Mouse (Mus musculus): Measurements from ENCODE around the gene Pithd1. TPM values are rescaled to one million over a fixed set of nuclear protein-coding genes. Genes with fewer than 3 reads are reported as not detected.
A peak's percentile ranks its signal among the peaks of the same experiment; 100 is the strongest.

The Pithd1 gene
- total and polyA plus RNA-seq, 3 experiments, result 62.8 to 77.7 TPM; not detected in 1

- TF ChIP-seq RCOR1 (IDR thresholded peaks at IDR 0.05; ENCODE audit: low read depth, low read length), result no peak
- 0 out of 2 replicates have a peak, but pooled peaks have one; percentile 9 for TF ChIP-seq MAX (IDR thresholded peaks at IDR 0.05; ENCODE audit: low read length)
- Histone ChIP-seq H3K9ac (ENCODE audit: control insufficient read depth, low read depth, low read length, poor library complexity, severe bottlenecking) (peak overlapping the region; percentile 96), H3K9me3 (replicated peaks; ENCODE audit: insufficient read depth, low read length) (no peaks in the 10 kb centered on the region), H3K36me3 (ENCODE audit: control insufficient read depth in 1 of 2, insufficient read depth in 2 of 2, low read length in 2 of 2) (peaks cover 15 to 44% of the 10 kb centered on the region in 2 experiments), H3K27ac (ENCODE audit: control insufficient read depth, low read depth, low read length) (peak overlapping the region; percentile 60), H3K79me2 (ENCODE audit: control insufficient read depth, insufficient read depth, low read length, poor library complexity) (peaks cover 25% of the 10 kb centered on the region), H3K4me3 (ENCODE audit: control insufficient read depth in 1 of 2, insufficient read depth in 1 of 2, low read depth in 2 of 2, low read length in 2 of 2) (peak overlapping the region; percentile 67 to 78), H3K4me1 (ENCODE audit: control insufficient read depth in 1 of 2, insufficient read depth in 2 of 2, low read length in 2 of 2) (peaks cover 10 to 39% of the 10 kb centered on the region in 2 experiments), H3K27me3 (ENCODE audit: control insufficient read depth in 1 of 2, insufficient read depth in 2 of 2, low read length in 2 of 2) (no peaks in the 10 kb centered on the region)
- DNase-seq (ENCODE audit: low read depth, low spot score), result peak; percentile 56
Observed at GRCm38 (mm10) chr4:135986301-135986942, 642 bp downstream of the Pithd1 start.

GRCm38 (mm10) chr4:135985769-135986168, 1.3 kb downstream of the Pithd1 start:
- Histone ChIP-seq H3K27ac (ENCODE audit: control insufficient read depth, low read depth, low read length) (peak overlapping the region; percentile 60), H3K4me3 (ENCODE audit: control insufficient read depth in 1 of 2, insufficient read depth in 1 of 2, low read depth in 2 of 2, low read length in 2 of 2) (peak overlapping the region; percentile 67 to 78), H3K36me3 (ENCODE audit: control insufficient read depth in 1 of 2, insufficient read depth in 2 of 2, low read length in 2 of 2) (peaks cover 15 to 50% of the 10 kb centered on the region in 2 experiments), H3K27me3 (ENCODE audit: control insufficient read depth in 1 of 2, insufficient read depth in 2 of 2, low read length in 2 of 2) (no peaks in the 10 kb centered on the region), H3K9ac (ENCODE audit: control insufficient read depth, low read depth, low read length, poor library complexity, severe bottlenecking) (peak overlapping the region; percentile 96), H3K79me2 (ENCODE audit: control insufficient read depth, insufficient read depth, low read length, poor library complexity) (peaks cover 25% of the 10 kb centered on the region), H3K4me1 (ENCODE audit: control insufficient read depth in 1 of 2, insufficient read depth in 2 of 2, low read length in 2 of 2) (peaks cover 17 to 42% of the 10 kb centered on the region in 2 experiments), H3K9me3 (replicated peaks; ENCODE audit: insufficient read depth, low read length) (no peaks in the 10 kb centered on the region)
- TF ChIP-seq USF1 (IDR thresholded peaks at IDR 0.05; ENCODE audit: low read depth, low read length) (no peak), CHD1 (IDR thresholded peaks at IDR 0.05; ENCODE audit: low read depth, low read length) (no peak), MAFK (IDR thresholded peaks at IDR 0.05; ENCODE audit: borderline replicate concordance, low read depth, low read length) (no peak), ELF1 (IDR thresholded peaks at IDR 0.05; ENCODE audit: low read depth, low read length) (no peak), MXI1 (IDR thresholded peaks at IDR 0.05; ENCODE audit: low read depth, low read length) (no peak), RAD21 (IDR thresholded peaks at IDR 0.05; ENCODE audit: low read depth, low read length) (no peak), SIN3A (IDR thresholded peaks at IDR 0.05; ENCODE audit: low read length) (no peak), USF2 (IDR thresholded peaks at IDR 0.05; ENCODE audit: borderline replicate concordance in 1 of 2, insufficient read depth in 1 of 2, low read depth in 1 of 2, low read length in 2 of 2) (no peak)
- peak; percentile 34 for DNase-seq (ENCODE audit: low read depth, low spot score)

GRCm38 (mm10) chr4:135985193-135985592, 1.9 kb downstream of the Pithd1 start:
- peaks cover 15 to 52% of the 10 kb centered on the region in 2 experiments for H3K36me3 ChIP-seq (ENCODE audit: control insufficient read depth in 1 of 2, insufficient read depth in 2 of 2, low read length in 2 of 2)
- 0 out of 2 replicates have a peak overlapping the region, but pooled peaks have one; percentile 16 for H3K9ac ChIP-seq (ENCODE audit: control insufficient read depth, low read depth, low read length, poor library complexity, severe bottlenecking)
- H3K79me2 ChIP-seq (ENCODE audit: control insufficient read depth, insufficient read depth, low read length, poor library complexity), result peaks cover 25% of the 10 kb centered on the region
- H3K9me3 ChIP-seq (replicated peaks; ENCODE audit: insufficient read depth, low read length), result no peaks in the 10 kb centered on the region
- peak overlapping the region; percentile 56 for H3K27ac ChIP-seq (ENCODE audit: control insufficient read depth, low read depth, low read length)
- peaks cover 19 to 41% of the 10 kb centered on the region in 2 experiments for H3K4me1 ChIP-seq (ENCODE audit: control insufficient read depth in 1 of 2, insufficient read depth in 2 of 2, low read length in 2 of 2)
- peak overlapping the region in 1 of 2 experiments; percentile 3; a peak in 1 of 4 replicates for H3K4me3 ChIP-seq (ENCODE audit: control insufficient read depth in 1 of 2, insufficient read depth in 1 of 2, low read depth in 2 of 2, low read length in 2 of 2)
- DNase-seq (ENCODE audit: low read depth, low spot score), result peak; percentile 92
- no peaks in the 10 kb centered on the region for H3K27me3 ChIP-seq (ENCODE audit: control insufficient read depth in 1 of 2, insufficient read depth in 2 of 2, low read length in 2 of 2)
- peak; percentile 96 for TF ChIP-seq MAFK (IDR thresholded peaks at IDR 0.05; ENCODE audit: borderline replicate concordance, low read depth, low read length)
- TF ChIP-seq MEF2A (IDR thresholded peaks at IDR 0.05; ENCODE audit: extremely low read depth, insufficient replicate concordance, low read depth, low read length, poor library complexity, severe bottlenecking), result no peak
- no peak for TF ChIP-seq UBTF (IDR thresholded peaks at IDR 0.05; ENCODE audit: borderline replicate concordance, insufficient read depth, low read depth, low read length)
- peak; percentile 91 for TF ChIP-seq GATA1 (IDR thresholded peaks at IDR 0.05; ENCODE audit: low read depth, low read length)
- peak; percentile 63 for TF ChIP-seq TBP (IDR thresholded peaks at IDR 0.05; ENCODE audit: low read depth, low read length)
- TF ChIP-seq E2F4 (IDR thresholded peaks at IDR 0.05; ENCODE audit: borderline replicate concordance, low read depth, low read length), result no peak
- TF ChIP-seq MYC (IDR thresholded peaks at IDR 0.05; ENCODE audit: low read depth, low read length), result peak; percentile 49; the same call in 1 of the 2 replicates
- TF ChIP-seq POLR2AphosphoS2 (IDR thresholded peaks at IDR 0.05; ENCODE audit: low read length), result peak; percentile 49; the same call in 1 of the 2 replicates
- peak; percentile 59 to 80 for TF ChIP-seq EP300 (IDR thresholded peaks at IDR 0.05; ENCODE audit: low read depth in 1 of 2, low read length in 2 of 2)
- TF ChIP-seq CHD1 (IDR thresholded peaks at IDR 0.05; ENCODE audit: low read depth, low read length), result no peak
- TF ChIP-seq BHLHE40 (IDR thresholded peaks at IDR 0.05; ENCODE audit: borderline replicate concordance, low read depth, low read length), result no peak
- no peak for TF ChIP-seq ZC3H11A (IDR thresholded peaks at IDR 0.05; ENCODE audit: low read depth, low read length)
- TF ChIP-seq SMC3 (IDR thresholded peaks at IDR 0.05; ENCODE audit: low read depth, low read length), result no peak
- no peak for TF ChIP-seq CTCF (IDR thresholded peaks at IDR 0.05 in 2 of 3, conservative IDR thresholded peaks at IDR 0.05 in 1 of 3; ENCODE audit: control insufficient read depth in 1 of 3, insufficient read depth in 1 of 3, low read depth in 2 of 3, low read length in 3 of 3, poor library complexity in 1 of 3, severe bottlenecking in 1 of 3)
- TF ChIP-seq USF2 (IDR thresholded peaks at IDR 0.05; ENCODE audit: borderline replicate concordance in 1 of 2, insufficient read depth in 1 of 2, low read depth in 1 of 2, low read length in 2 of 2), result no peak
- peak; percentile 38; the same call in 1 of the 2 replicates for TF ChIP-seq NELFE (IDR thresholded peaks at IDR 0.05; ENCODE audit: low read depth, low read length)
